Mouse (Mus musculus): Measurements from ENCODE around the gene Map3k6. TPM values are rescaled to one million over a fixed set of nuclear protein-coding genes. Genes with fewer than 3 reads are reported as not detected.

The Map3k6 gene
- polyA plus RNA-seq, 1 experiment from 2014 or later: 3.3 TPM

DNA sequence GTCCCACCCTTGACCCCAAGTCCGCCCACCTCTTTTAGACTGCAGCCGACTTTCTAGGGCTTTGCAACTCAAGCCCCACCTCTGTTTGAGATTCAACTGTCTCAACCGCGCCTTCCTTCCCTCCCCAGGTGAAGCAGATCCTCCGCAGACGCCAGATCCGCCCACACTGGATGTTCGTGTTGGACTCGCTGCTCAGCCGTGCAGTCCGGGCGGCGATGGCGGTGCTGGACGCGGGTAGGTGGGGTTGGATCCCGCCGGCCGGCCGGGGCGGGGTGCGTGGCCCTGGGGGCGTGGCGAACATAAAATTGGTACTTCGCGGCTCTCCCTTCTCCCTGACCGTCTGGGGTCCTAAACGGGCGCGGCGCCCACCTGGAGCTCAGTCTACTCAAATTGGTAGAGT is 10.6 kb downstream of the Map3k6 start:
- ChIA-PET POLR2A (no interaction called here), CTCF (interaction anchor here (1.1 to 2.3 kb wide), 3 partner anchors 9 to 18 kb away, joined by 3 to 12 read pairs (median 6); no protein-coding TSS in a partner anchor)
- H3K27me3 ChIP-seq: no peaks in the 10 kb centered on the region
- no peak for DNase-seq (ENCODE audit: low read depth, low spot score)
- ATAC-seq: no peak
- TF ChIP-seq CTCF (IDR thresholded peaks at IDR 0.05): no peak
- in situ Hi-C loops (cut with MboI; ENCODE audit: low pct_unique_long_range_greater_than_20kb): no loop called here

DNA sequence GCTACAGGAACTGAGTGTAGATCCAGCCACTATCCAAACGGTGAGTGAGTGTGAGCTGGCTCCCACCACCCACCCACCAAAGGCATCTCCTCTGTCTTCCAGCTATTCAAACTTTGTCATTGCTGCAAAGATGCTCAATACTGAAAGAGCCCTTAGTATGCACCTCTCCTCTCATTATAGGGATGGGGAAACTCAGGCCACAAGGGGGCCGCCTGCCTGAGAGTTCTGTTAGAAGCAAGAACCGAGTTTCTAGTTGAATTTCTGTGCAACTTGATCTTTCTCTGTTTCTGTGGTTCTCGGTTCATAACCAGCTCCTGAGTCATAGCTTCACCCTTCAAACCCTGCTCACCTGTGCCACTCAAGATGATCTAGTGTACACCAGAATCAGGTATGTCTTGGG is 11.5 kb downstream of the Map3k6 start:
- no peaks in the 10 kb centered on the region for H3K27me3 ChIP-seq
- in situ Hi-C loops (cut with MboI; ENCODE audit: low pct_unique_long_range_greater_than_20kb): no loop called here
- ChIA-PET POLR2A (no interaction called here), CTCF (interaction anchor here (2.3 kb wide), 1 partner anchor 8 kb away, joined by 12 read pairs; no protein-coding TSS in a partner anchor)
- TF ChIP-seq CTCF (IDR thresholded peaks at IDR 0.05): no peak
- no peak for ATAC-seq
- no peak for DNase-seq (ENCODE audit: low read depth, low spot score)

DNA sequence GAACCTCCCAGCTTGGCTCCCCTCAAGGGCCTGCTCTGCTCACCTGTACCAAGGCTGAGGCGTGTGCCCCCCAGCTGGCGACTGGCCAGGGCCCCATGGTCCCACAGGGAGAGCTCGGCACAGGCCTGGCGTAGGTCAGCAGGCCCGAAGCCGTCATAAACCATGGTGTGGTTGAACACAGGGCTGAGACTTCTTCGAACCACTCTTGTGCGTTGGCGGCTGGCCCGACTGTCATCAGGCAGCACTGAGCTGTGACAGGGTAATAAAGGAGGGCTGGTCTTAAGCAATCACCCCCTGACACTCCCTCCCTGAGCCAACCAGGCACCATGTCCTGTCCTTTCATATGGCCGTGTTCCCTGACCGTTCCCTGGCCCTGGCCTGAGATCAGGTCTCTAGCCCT is 12.8 kb downstream of the Map3k6 start:
- no peak for TF ChIP-seq CTCF (IDR thresholded peaks at IDR 0.05)
- in situ Hi-C loops (cut with MboI; ENCODE audit: low pct_unique_long_range_greater_than_20kb): no loop called here
- ChIA-PET CTCF (no interaction called here), POLR2A (no interaction called here)
- DNase-seq (ENCODE audit: low read depth, low spot score) (no peak), ATAC-seq (no peak)
- no peaks in the 10 kb centered on the region for H3K27me3 ChIP-seq

DNA sequence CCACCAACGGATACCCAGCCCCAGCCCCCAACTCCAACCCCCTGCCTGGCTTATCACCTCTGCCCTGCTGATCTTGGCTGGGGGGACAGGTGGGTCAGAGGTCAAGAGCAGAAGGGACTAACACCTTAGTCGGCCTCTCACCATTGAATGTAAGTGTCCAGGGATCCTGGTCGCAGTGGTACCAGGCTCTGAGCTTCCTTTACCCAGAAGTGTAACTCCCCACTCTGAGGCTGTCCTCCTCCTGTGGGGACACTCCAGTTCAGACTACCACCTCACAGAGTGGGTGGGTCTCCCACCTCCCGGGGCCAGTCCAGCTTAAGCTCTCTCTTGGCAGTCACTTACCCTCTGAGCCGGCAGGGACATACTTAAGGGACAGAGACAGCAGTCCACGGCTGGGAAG is 14.8 kb downstream of the Map3k6 start:
- ATAC-seq: no peak
- DNase-seq (ENCODE audit: low read depth, low spot score): no peak
- CTCF ChIA-PET: interaction anchor here (1.3 kb wide), 1 partner anchor 309 kb away, joined by 3 read pairs; no protein-coding TSS in a partner anchor
- in situ Hi-C loops (cut with MboI; ENCODE audit: low pct_unique_long_range_greater_than_20kb): no loop called here
- no peaks in the 10 kb centered on the region for H3K27me3 ChIP-seq
- no peak for TF ChIP-seq CTCF (IDR thresholded peaks at IDR 0.05)
- POLR2A ChIA-PET: interaction anchor here (1.5 kb wide), 1 partner anchor 14 kb away, joined by 3 read pairs; no protein-coding TSS in a partner anchor

DNA sequence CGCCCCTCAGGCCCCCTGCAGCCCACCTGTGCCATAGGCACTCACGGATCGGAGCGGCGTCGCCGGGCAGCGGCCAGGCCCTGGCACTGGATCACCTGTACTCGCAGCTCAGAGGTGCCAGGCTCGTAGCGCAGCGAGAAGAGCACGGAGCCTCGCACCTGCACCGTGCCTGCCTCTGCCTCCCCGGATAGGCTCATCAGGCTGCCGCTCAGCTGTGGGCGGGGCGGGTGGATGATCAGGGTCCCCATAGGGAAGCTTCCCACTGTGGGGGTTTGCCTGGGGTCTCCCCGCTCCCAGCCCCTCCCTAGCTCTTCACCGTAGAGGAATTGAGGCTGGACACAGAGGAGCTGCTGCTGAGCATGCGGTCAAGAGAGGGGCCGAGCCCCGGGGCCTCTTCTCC is 16.2 kb downstream of the Map3k6 start:
- in situ Hi-C loops (cut with MboI; ENCODE audit: low pct_unique_long_range_greater_than_20kb): no loop called here
- ChIA-PET CTCF (interaction anchor here (1.1 to 1.8 kb wide), 2 partner anchors 15 to 41 kb away, joined by 3 read pairs; no protein-coding TSS in a partner anchor), POLR2A (no interaction called here)
- ATAC-seq (no peak), DNase-seq (ENCODE audit: low read depth, low spot score) (no peak)
- TF ChIP-seq CTCF (IDR thresholded peaks at IDR 0.05): no peak
- H3K27me3 ChIP-seq: no peaks in the 10 kb centered on the region

DNA sequence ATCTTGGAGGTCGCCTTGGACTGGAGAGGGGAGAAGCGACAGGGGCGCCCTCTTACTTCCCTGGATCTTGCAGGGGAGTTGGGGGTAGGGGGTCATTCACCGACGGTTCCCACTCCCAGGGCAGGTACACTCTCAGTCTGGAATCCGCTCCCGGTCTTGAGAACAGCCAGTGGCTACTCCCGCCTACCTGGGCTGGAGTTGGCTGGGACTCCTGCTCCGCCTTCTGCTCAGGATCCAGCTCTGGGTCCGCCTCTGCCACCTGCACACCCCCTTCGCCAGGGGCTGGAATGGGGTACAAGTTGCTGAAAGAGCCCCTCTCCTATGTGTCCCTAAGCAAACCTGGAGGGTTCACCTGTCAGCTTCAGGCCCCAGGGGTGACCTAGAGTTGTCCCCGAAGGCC is 16.6 kb downstream of the Map3k6 start:
- ATAC-seq: no peak
- DNase-seq (ENCODE audit: low read depth, low spot score): no peak
- no peak for TF ChIP-seq CTCF (IDR thresholded peaks at IDR 0.05)
- in situ Hi-C loops (cut with MboI; ENCODE audit: low pct_unique_long_range_greater_than_20kb): no loop called here
- POLR2A ChIA-PET: interaction anchor here (0.6 kb wide), 1 partner anchor 96 kb away, joined by 4 read pairs; no protein-coding TSS in a partner anchor
- CTCF ChIA-PET: interaction anchor here (1.1 to 1.8 kb wide), 2 partner anchors 16 to 40 kb away, joined by 3 read pairs; no protein-coding TSS in a partner anchor
- no peaks in the 10 kb centered on the region for H3K27me3 ChIP-seq

DNA sequence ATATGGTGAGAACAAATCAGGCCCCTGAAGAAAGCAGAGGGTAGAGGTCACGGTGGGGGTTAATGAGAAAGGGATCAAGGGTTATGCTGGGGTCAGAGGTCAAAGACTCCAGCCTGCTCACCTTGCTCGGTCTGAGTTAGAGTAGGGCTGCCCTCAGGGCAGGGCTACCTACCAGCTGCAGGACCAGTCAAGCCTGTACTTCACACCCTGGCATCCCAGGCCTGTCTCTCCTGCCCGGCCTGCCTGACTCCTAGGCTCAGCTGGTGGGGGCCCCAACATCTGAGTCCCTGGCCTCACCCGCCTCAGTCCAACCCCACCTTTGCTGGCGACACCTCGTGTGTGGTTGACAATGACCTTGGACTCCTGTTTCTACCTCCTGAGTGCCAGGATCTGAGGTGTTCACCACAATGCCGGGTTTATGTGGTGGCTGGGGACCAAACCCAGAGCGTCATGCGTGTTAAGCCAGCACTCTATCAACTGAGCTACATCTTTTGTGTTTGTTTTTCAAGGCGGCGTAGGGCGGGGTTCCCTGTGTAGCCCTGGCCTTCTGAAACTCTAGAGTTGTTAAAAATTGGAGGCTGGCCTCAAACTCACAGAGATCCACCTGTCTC is 17.3 kb downstream of the Map3k6 start:
- POLR2A ChIA-PET: interaction anchor here (0.6 kb wide), 1 partner anchor 96 kb away, joined by 4 read pairs; no protein-coding TSS in a partner anchor
- in situ Hi-C loops (cut with MboI; ENCODE audit: low pct_unique_long_range_greater_than_20kb): no loop called here
- ATAC-seq (no peak), DNase-seq (ENCODE audit: low read depth, low spot score) (no peak)
- TF ChIP-seq CTCF (IDR thresholded peaks at IDR 0.05): no peak
- H3K27me3 ChIP-seq: no peaks in the 10 kb centered on the region
- CTCF ChIA-PET: no interaction called here

DNA sequence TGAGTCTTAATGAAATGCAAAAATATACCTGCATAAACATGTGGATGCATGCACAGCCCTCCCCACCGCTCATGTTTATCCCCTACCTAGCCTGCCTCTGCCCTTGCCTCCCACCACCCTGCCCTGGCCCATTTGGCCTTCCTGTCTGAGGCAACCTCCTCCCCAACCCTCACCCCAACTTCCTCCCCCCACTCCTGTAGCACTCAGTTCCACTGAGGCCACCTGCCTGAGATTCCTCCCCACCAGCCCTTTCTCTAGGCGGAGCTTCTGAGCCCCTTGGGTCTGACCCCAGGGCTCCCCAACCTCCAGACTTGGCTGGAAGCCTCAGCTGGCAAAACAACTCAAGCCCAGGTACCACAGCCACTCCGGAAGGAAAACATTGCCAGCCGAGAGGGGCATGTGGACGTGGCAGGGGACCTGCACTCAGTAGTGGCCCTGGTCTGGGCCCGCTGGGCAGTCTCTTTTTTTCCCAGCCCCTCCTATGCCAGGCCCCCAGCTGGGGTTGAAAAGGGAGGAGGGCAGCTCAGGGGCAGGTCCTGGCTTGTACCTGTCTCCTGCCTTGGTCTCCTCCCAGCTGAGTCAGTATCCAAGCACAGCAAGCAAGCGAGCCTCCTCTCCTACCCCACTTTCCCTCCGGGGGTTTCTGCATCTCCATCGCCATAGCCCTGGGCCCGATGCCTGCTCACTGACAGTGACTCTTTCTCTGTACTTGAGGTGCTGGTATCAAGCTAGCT is 21.2 kb downstream of the Map3k6 start:
- no peaks in the 10 kb centered on the region for H3K27me3 ChIP-seq
- no peak for ATAC-seq
- no peak for DNase-seq (ENCODE audit: low read depth, low spot score)
- TF ChIP-seq CTCF (IDR thresholded peaks at IDR 0.05): no peak
- ChIA-PET CTCF (interaction anchor here (2.7 kb wide), 1 partner anchor 11 kb away, joined by 12 read pairs; no protein-coding TSS in a partner anchor), POLR2A (no interaction called here)
- in situ Hi-C loops (cut with MboI; ENCODE audit: low pct_unique_long_range_greater_than_20kb): no loop called here

DNA sequence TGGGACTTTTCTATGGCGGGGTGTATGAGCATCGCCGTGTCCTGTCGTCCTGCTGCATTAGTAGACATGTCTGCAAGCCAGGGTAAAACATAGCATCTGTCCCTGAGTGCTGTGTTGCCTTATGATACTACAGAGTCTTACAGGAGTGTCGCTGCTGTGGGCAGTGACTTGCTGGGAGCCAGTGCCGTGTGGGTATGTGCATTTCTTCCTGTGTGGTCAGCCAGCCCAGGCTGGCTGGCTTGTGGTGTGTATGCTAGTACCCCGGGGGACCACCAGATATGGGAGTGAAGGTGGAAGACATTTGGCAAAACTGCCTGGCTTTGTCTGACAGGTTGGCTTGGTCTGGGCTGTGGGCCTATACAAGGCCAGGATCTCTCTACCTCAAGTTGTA is 21.8 kb downstream of the Map3k6 start:
- CTCF ChIA-PET: no interaction called here
- in situ Hi-C loops (cut with MboI; ENCODE audit: low pct_unique_long_range_greater_than_20kb): no loop called here
- POLR2A ChIA-PET: no interaction called here
- no peaks in the 10 kb centered on the region for H3K27me3 ChIP-seq
- TF ChIP-seq CTCF (IDR thresholded peaks at IDR 0.05): no peak
- DNase-seq (ENCODE audit: low read depth, low spot score) (no peak), ATAC-seq (no peak)

DNA sequence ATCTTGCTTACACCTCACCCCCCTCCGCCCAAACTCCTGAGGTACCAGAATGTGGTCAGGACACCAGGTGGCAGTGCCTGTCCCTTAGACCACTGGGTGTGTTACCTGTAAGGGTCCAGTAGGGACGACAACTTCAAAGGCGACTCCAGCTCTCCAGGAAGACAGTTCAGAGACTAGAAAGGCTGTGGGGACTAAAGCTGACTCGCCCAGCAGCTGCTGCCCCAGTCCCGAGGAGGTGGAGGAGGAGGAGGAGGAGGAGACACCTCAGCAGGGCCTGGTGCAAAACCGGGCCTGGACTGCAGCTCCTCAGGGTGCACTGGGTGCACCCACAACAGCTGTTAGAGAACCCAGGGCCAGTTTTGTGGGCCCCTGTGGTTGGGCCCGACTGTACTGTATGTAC is 22.3 kb downstream of the Map3k6 start, which contains the start of gene Sytl1:
Sytl1 (minus strand) TSS at position 232 of the 400 bp plus-strand sequence.
- POLR2A ChIA-PET: interaction anchor here (1.2 kb wide), 1 partner anchor 8 kb away, joined by 3 read pairs; no protein-coding TSS in a partner anchor
- no peak for ATAC-seq
- TF ChIP-seq CTCF (IDR thresholded peaks at IDR 0.05): no peak
- CTCF ChIA-PET: no interaction called here
- in situ Hi-C loops (cut with MboI; ENCODE audit: low pct_unique_long_range_greater_than_20kb): no loop called here
- H3K27me3 ChIP-seq: no peaks in the 10 kb centered on the region
- no peak for DNase-seq (ENCODE audit: low read depth, low spot score)

DNA sequence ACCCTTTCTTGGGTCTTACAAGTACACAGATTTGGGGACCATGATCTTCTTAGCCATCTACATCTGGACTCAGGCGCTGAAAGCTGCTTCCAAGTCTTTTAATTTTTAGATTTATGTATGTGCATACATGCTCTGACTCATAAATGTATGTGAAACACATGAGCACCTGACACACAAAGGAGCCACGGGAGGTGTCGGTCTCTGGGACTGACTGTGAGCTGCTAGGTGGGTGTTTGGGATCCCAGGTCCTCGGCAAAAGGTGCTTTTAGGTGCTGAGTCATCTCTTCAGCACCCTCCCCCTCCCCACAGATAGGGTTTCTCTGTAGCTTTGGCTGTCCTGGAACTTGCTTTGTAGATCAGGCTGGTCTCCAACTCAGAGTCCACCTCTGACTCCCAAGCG is 23.1 kb downstream of the Map3k6 start:
- ChIA-PET CTCF (interaction anchor here (1.3 kb wide), 1 partner anchor 12 kb away, joined by 3 read pairs; no protein-coding TSS in a partner anchor), POLR2A (interaction anchor here (1.2 kb wide), 1 partner anchor 9 kb away, joined by 3 read pairs; no protein-coding TSS in a partner anchor)
- no peak for TF ChIP-seq CTCF (IDR thresholded peaks at IDR 0.05)
- DNase-seq (ENCODE audit: low read depth, low spot score): no peak
- in situ Hi-C loops (cut with MboI; ENCODE audit: low pct_unique_long_range_greater_than_20kb): no loop called here
- no peaks in the 10 kb centered on the region for H3K27me3 ChIP-seq
- no peak for ATAC-seq
